Mouse (Mus musculus): Measurements from ENCODE around the gene Prdm11. TPM values are rescaled to one million over a fixed set of nuclear protein-coding genes. Genes with fewer than 3 reads are reported as not detected.

Prdm11 gene
- total RNA-seq (2023), result 18.5 TPM

GRCm38 (mm10) chr2:93045818-93046508 lies at the start of gene Prdm11:
Gene Prdm11 (minus strand): TSS chr2:93046167.

Other genes with a start within 250 kb of the Prdm11 start
- not detected for gene Syt13, start 131.1 kb downstream of the Prdm11 start, total RNA-seq (2023)
- gene Trp53i11, start 141.4 kb upstream of the Prdm11 start, total RNA-seq (2023), result 56.8 TPM

Data from CD4-positive naive resting alpha-beta T cell, adult 76 days (primary cell).